Mouse (Mus musculus) lung, adult 2 months (tissue): ENCODE results near the gene Grk5.

Experiments
- CTCF ChIP-seq: fragments of 200-500 bp; IDR thresholded peaks from 2 replicates; pipeline ENCODE4 v1.5.1; 2011; ENCODE audit warnings: mild to moderate bottlenecking, low read length, control low read depth; ENCODE audit not compliant: insufficient read depth
- POLR2A ChIP-seq: fragments of 200-500 bp; IDR thresholded peaks from 2 replicates; pipeline ENCODE4 v1.6.1; 2011; ENCODE audit warnings: low read depth, mild to moderate bottlenecking, control low read depth, low read length, borderline replicate concordance; ENCODE audit errors: extremely low read depth

- TF ChIP-seq CTCF (no peak), POLR2A (no peak)
These were observed 84.0 kb downstream of the Grk5 start for GRCm38 (mm10) chr19:60973508-60973907.
